Mouse (Mus musculus) midbrain, embryonic 16.5 days (tissue): Measurements from ENCODE around the gene Cgrrf1. TPM values are rescaled to one million over a fixed set of nuclear protein-coding genes. Genes with fewer than 3 reads are reported as not detected.

Experiments
- ATAC-seq: fragments of 200-750 bp; cut with Nextera tagmentation; 2 replicates; pipeline ENCODE4 v1.8.0; 2017; ENCODE audit warnings: moderate TSS enrichment
- H3K27ac ChIP-seq: fragments of 300-500 bp; sonication (generic); 2 replicates; pipeline ENCODE4 v1.5.1; 2014; ENCODE audit warnings: mild to moderate bottlenecking, low read length, mixed read lengths
- H3K27me3 ChIP-seq: fragments of 300-500 bp; sonication (generic); 2 replicates; pipeline ENCODE4 v1.6.1; 2014; ENCODE audit warnings: low read depth, low read length, mixed read lengths; ENCODE audit not compliant: control insufficient read depth, insufficient read depth
- H3K36me3 ChIP-seq: fragments of 300-500 bp; sonication (generic); 2 replicates; pipeline ENCODE4 v1.6.1; 2014; ENCODE audit warnings: mild to moderate bottlenecking, low read length, moderate library complexity, mixed read lengths; ENCODE audit not compliant: control insufficient read depth, insufficient read depth
- H3K4me1 ChIP-seq: fragments of 300-500 bp; sonication (generic); 2 replicates; pipeline ENCODE4 v1.6.1; 2014; ENCODE audit warnings: mild to moderate bottlenecking, low read length, mixed read lengths; ENCODE audit not compliant: control insufficient read depth, insufficient read depth
- H3K4me2 ChIP-seq: fragments of 300-500 bp; sonication (generic); 2 replicates; pipeline ENCODE4 v1.6.1; 2014; ENCODE audit warnings: mild to moderate bottlenecking, low read length, mixed read lengths
- H3K4me3 ChIP-seq: fragments of 300-500 bp; sonication (generic); 2 replicates; pipeline ENCODE4 v1.5.1; 2014; ENCODE audit warnings: low read depth, mild to moderate bottlenecking, low read length, moderate library complexity, mixed read lengths
- H3K9ac ChIP-seq: fragments of 300-500 bp; sonication (generic); 2 replicates; pipeline ENCODE4 v1.6.1; 2014; ENCODE audit warnings: low read depth, low read length, mixed read lengths
- H3K9me3 ChIP-seq: fragments of 300-500 bp; sonication (generic); replicated peaks from 2 replicates; pipeline ENCODE4 v1.6.1; 2014; ENCODE audit warnings: mild to moderate bottlenecking, low read length, mixed read lengths; ENCODE audit not compliant: control insufficient read depth, poor library complexity, severe bottlenecking
- WGBS: fragments of 180-500 bp; shearing (Covaris S2); extraction: QIAGEN DNeasy Blood & Tissue Kit; methylation state at CpG from one replicate; pipeline ENCODE4 v1.1.7; 2014; 5-methylcytosine and 5-hydroxymethylcytosine counted together
- polyA plus RNA-seq: library from polyadenylated mRNA; unstranded; fragments of >200 nt; fragmentation: Nextera tagmentation; extraction: Ambion mirVana; gene quantifications from 2 replicates; pipeline ENCODE4 v1.2.1, GENCODE M21; 2015

The Cgrrf1 gene
- polyA plus RNA-seq, 1 experiment from 2014 or later = 19.1 TPM

GRCm38 (mm10) chr14:46790723-46791122, 41.2 kb upstream of the Cgrrf1 start:
- H3K4me3 ChIP-seq = no peak overlapping the region
- peaks cover 12% of the 10 kb centered on the region for H3K4me1 ChIP-seq
- H3K9me3 ChIP-seq = no peaks in the 10 kb centered on the region
- 92% methylated on average over 6 of the region's 6 CpGs for WGBS
- no peak overlapping the region for H3K27ac ChIP-seq
- no peaks in the 10 kb centered on the region for H3K36me3 ChIP-seq
- no peak overlapping the region for H3K9ac ChIP-seq
- no peak for ATAC-seq
- H3K4me2 ChIP-seq = no peak overlapping the region
- H3K27me3 ChIP-seq = no peaks in the 10 kb centered on the region

DNA sequence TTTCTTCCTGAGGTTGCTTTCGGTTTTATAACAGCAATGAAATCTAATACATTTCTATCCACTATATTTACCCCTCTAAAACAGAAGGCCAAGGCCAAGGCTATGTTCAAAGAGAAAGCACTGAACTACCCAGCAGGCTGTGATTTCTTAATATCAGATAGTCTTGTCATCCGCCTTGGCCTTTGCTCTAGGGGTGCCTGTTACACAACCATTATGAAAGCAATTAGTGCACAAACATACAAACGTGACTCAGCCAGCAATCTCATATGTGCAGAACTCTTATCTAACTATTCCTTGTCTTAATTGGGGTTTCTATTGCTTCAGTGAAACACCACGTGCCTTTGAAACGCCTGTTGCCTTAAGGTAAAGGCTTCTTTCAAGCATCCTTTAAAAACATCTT, 37.8 kb upstream of the Cgrrf1 start:
- Histone ChIP-seq H3K27me3 (no peaks in the 10 kb centered on the region), H3K27ac (no peak overlapping the region), H3K4me3 (no peak overlapping the region), H3K9ac (no peak overlapping the region), H3K9me3 (no peaks in the 10 kb centered on the region), H3K36me3 (no peaks in the 10 kb centered on the region), H3K4me2 (no peak overlapping the region), H3K4me1 (no peaks in the 10 kb centered on the region)
- 90% methylated on average over 5 of the region's 5 CpGs for WGBS
- ATAC-seq = no peak

DNA sequence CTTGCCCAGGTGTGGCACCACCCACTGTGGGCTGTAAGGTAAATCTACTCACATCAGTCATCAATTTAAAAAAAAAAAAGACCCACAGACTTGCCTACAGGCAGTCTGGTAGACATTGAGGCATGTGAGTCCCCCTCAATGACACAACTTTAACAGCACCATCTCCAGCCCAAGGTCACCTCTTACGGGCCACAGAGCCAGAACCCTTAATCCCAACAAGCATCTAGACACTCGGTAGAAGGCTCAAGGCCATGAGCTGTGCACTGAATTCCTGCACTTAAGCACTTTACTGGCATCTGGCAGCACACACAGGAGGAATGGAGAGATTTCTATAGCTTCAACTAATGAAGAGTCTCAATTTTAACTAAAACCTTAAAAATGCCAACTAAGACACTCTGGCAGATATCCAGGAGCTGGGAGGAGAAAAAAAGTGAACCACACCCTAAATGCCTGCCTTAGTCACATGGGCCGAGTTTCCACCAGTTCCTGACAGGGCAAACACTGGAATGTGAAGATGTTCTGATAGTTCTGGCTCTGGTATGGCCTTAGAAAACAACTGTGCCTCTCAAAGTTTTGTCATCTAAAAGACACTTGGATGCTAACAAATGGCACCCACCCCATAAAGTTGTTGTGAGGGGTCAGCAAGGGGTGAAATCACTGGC, 31.1 kb upstream of the Cgrrf1 start:
- Histone ChIP-seq H3K9ac (no peak overlapping the region), H3K4me1 (no peaks in the 10 kb centered on the region), H3K36me3 (peaks cover 2% of the 10 kb centered on the region; the same call in 1 of the 2 replicates), H3K4me3 (no peak overlapping the region), H3K4me2 (no peak overlapping the region), H3K9me3 (no peaks in the 10 kb centered on the region), H3K27ac (no peak overlapping the region), H3K27me3 (no peaks in the 10 kb centered on the region)
- WGBS = 86% methylated on average over 3 of the region's 3 CpGs
- ATAC-seq = no peak

DNA sequence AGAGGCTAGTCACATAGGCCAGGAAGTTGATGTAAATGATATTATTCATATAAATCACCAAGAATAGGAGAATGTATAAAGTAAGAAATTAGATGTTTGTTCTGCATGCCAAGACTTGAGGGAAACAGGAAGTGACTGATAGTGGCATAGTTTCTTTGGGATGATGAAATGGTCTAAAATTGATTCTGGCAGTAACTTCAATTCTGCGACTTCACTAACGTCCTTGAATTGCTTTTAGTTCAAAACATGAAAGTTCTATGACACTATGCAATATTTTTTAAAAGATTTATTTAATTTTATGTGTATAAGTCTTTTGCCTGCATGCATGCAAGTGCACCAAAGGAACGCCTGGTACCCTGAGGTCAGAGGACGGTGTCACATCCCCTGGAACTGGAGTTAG, 28.7 kb upstream of the Cgrrf1 start:
- no peak overlapping the region for H3K27ac ChIP-seq
- no peaks in the 10 kb centered on the region for H3K27me3 ChIP-seq
- H3K4me2 ChIP-seq = no peak overlapping the region
- peaks cover 2% of the 10 kb centered on the region; the same call in 1 of the 2 replicates for H3K36me3 ChIP-seq
- H3K9me3 ChIP-seq = no peaks in the 10 kb centered on the region
- no peak for ATAC-seq
- H3K4me3 ChIP-seq = no peak overlapping the region
- H3K9ac ChIP-seq = no peak overlapping the region
- WGBS = 94% methylated on average over 4 of the region's 4 CpGs
- H3K4me1 ChIP-seq = no peaks in the 10 kb centered on the region

DNA sequence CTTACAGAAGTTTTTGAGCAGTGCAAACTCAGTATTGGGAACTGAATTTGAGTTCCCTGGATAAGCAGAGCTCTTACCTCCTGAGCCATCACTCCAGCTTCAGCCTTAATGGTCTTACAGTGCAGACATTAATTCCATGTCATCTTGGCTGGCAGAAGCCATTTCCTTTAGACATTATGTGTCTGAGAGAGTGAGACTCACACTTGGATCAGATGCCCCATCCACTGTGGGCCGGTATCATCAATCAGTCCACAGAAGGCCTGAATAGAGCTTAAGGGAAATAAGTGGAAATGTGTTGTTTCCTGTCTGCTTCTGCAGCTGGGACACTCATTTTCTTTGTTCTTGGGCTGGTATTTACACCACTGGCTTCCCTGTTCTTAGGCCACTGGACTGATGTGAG, 28.1 kb upstream of the Cgrrf1 start:
- Histone ChIP-seq H3K4me1 (no peaks in the 10 kb centered on the region), H3K36me3 (peaks cover 2% of the 10 kb centered on the region; the same call in 1 of the 2 replicates), H3K9me3 (no peaks in the 10 kb centered on the region), H3K27ac (no peak overlapping the region), H3K4me2 (no peak overlapping the region), H3K4me3 (no peak overlapping the region), H3K9ac (no peak overlapping the region), H3K27me3 (no peaks in the 10 kb centered on the region)
- ATAC-seq = no peak
- WGBS = 79% methylated on average over 1 of the region's 1 CpGs

DNA sequence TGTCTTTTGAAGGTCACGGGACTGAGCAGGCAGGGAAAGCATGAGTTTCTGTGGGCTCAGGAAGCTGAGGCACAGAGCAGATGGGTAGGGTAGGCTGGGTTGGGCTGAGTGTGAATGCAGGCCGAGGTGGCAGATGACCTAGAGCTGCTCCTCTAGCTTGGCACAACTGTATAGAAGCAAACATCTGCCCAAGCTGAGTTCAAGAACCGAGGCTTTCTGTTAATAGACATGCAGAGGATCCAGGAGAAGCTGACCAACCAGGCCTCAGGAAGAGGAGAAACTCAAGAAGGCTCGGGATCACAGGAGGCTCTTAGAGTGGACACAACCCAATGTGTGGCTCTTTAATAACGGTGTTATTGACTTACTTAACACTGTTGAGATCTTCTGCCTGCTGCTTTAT, 25.7 kb upstream of the Cgrrf1 start:
- ATAC-seq = no peak
- Histone ChIP-seq H3K9me3 (no peaks in the 10 kb centered on the region), H3K36me3 (peaks cover 6% of the 10 kb centered on the region), H3K4me3 (no peak overlapping the region), H3K9ac (no peak overlapping the region), H3K4me1 (no peaks in the 10 kb centered on the region), H3K27ac (no peak overlapping the region), H3K4me2 (no peak overlapping the region), H3K27me3 (no peaks in the 10 kb centered on the region)
- 86% methylated on average over 5 of the region's 5 CpGs for WGBS

DNA sequence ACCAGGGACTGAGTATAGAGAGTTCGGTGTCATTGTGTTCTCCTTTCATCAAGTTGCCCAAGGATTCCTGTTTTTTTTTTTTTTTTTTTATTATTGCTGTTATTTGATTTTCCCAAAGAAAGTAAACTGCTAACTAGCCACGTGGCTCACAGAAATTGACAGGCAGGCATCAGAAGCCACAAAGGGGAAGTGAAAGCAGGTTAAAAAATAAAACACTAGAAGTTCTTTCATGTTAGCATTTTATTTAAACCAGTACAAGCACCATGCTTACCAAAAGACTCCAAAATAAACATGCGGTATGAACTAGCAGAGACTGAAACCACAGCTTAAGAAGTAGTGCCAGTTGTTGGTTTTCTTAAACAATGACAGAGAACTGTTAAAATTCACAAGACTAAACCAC, 24.0 kb upstream of the Cgrrf1 start:
- Histone ChIP-seq H3K4me2 (no peak overlapping the region), H3K9me3 (no peaks in the 10 kb centered on the region), H3K4me1 (no peaks in the 10 kb centered on the region), H3K4me3 (no peak overlapping the region), H3K27me3 (no peaks in the 10 kb centered on the region), H3K27ac (no peak overlapping the region), H3K9ac (no peak overlapping the region), H3K36me3 (peaks cover 8% of the 10 kb centered on the region)
- 73% methylated on average over 3 of the region's 3 CpGs for WGBS
- no peak for ATAC-seq

DNA sequence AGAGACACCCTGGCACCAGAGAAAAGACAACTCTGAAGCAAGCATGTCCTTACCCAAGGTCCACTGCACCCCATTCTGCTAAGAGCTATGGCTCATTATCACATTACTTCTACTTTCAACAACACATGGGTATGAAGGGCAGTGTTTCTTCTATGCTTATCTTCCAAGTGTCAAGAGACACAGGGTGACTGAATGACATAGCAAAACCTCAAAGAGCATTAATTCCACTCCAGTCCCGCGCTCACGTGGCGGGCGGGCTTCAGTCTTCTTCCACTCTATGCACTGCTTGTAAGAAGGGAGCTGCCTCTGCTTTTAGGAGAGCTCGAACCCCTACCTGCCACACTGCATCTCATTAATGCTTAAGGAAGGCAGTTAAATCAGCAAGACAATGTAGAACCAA, 16.3 kb upstream of the Cgrrf1 start:
- H3K4me3 ChIP-seq = no peak overlapping the region
- peaks cover 14% of the 10 kb centered on the region for H3K36me3 ChIP-seq
- H3K4me1 ChIP-seq = peaks cover 4% of the 10 kb centered on the region

DNA sequence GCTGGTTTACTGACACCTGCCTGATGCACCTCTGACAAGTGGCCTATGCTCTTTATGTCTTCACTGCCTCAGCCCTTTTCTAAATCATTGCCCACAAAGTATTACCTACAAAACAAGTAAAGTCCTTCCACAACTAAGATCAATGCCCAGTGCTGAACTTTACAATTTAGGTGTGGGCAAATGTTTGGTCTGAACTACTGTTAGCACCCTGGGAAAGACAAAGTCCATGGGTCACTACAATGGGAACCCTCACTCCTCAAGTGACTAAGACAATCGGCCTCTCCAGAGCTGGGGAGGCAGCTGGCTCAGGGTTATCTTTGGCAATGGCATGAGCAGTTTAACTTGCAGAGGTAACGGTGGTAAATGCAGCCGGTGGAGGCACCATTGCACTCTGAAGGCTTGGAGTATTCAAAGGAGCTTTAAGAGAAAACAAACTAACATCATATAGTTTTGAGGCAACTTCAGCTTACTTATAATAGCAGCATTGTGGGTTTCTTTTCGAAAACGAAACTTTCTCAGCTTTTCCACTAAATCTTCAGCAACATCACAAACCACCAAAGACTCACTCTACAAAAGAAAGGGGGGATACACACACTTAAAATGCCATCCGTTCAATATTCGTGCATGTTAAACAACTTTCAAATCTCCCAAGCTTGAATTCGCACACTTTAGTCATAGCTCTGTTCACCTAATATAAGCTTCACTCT, 14.9 kb upstream of the Cgrrf1 start:
- Histone ChIP-seq H3K4me2 (no peak overlapping the region), H3K27me3 (no peaks in the 10 kb centered on the region), H3K9ac (no peak overlapping the region), H3K4me1 (peaks cover 11% of the 10 kb centered on the region), H3K36me3 (peaks cover 11% of the 10 kb centered on the region), H3K4me3 (no peak overlapping the region), H3K27ac (no peak overlapping the region), H3K9me3 (no peaks in the 10 kb centered on the region)
- no peak for ATAC-seq
- WGBS = 93% methylated on average over 8 of the region's 8 CpGs

More for the DNA sequence above, 16.3 kb upstream of the Cgrrf1 start:
- no peak overlapping the region for H3K4me2 ChIP-seq
- ATAC-seq = no peak
- H3K9me3 ChIP-seq = no peaks in the 10 kb centered on the region
- WGBS = 77% methylated on average over 6 of the region's 6 CpGs
- H3K27me3 ChIP-seq = no peaks in the 10 kb centered on the region
- no peak overlapping the region for H3K27ac ChIP-seq
- H3K9ac ChIP-seq = no peak overlapping the region
